ENCODE assay signal across 1 mouse cellular context in the genomic region with DNA sequence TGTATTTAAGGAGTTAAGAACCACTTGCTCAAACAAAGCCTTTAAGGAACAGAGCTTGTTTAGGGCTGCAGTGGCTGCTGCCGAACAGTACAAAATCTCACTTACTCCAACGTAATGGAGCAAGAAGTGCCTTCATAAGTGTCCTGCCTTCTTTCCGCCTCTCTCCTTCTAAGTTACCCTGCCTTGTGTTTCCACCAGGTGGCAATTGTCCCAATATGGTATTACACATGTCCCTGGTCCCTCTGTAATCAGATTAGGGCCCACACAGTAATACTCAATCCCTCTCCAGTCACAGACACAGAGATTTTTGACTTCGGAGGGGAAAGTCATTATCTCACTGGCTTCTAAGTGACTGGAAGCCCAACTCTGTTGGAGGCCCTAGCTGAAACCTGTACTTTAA.
TF ChIP-seq lines count a peak whose summit lies in the region.

No protein-coding gene starts in this region.

TF ChIP-seq in MEL, 35 proteins besides CTCF, POLR2A, EP300 and RAD21:
- 0 out of 2 replicates have a peak, but pooled peaks have one; percentile 11 for TF ChIP-seq SMC3 (IDR thresholded peaks at IDR 0.05; ENCODE audit: low read depth, low read length)
- no peak for TF ChIP-seq GABPA (IDR thresholded peaks at IDR 0.05; ENCODE audit: low read depth, low read length)
